Mouse (Mus musculus) intestine, embryonic 15.5 days (tissue): ENCODE measurements around the gene Cep97. TPM values are rescaled to one million over a fixed set of nuclear protein-coding genes. Genes with fewer than 3 reads are reported as not detected.

Experiments used
- ATAC-seq: fragments of 200-750 bp; cut with Nextera tagmentation; 2 replicates; pipeline ENCODE4 v1.8.0; 2017; ENCODE audit warnings: moderate TSS enrichment, moderate library complexity
- H3K27ac ChIP-seq: fragments of 300-500 bp; sonication (generic); 2 replicates; pipeline ENCODE4 v1.5.1; 2015; ENCODE audit warnings: mild to moderate bottlenecking, inconsistent platforms
- H3K27me3 ChIP-seq: fragments of 300-500 bp; sonication (generic); replicated peaks from 2 replicates; pipeline ENCODE4 v1.6.1; 2015; ENCODE audit warnings: inconsistent platforms
- H3K36me3 ChIP-seq: fragments of 300-500 bp; sonication (generic); 2 replicates; pipeline ENCODE4 v1.6.1; 2015; ENCODE audit warnings: inconsistent platforms
- H3K4me1 ChIP-seq: fragments of 300-500 bp; sonication (generic); replicated peaks from 2 replicates; pipeline ENCODE4 v1.6.1; 2015; ENCODE audit warnings: inconsistent platforms
- H3K4me2 ChIP-seq: fragments of 300-500 bp; sonication (generic); replicated peaks from 2 replicates; pipeline ENCODE4 v1.6.1; 2015; ENCODE audit warnings: mild to moderate bottlenecking, inconsistent platforms
- H3K4me3 ChIP-seq: fragments of 300-500 bp; sonication (generic); replicated peaks from 2 replicates; pipeline ENCODE4 v1.5.1; 2015; ENCODE audit warnings: inconsistent platforms
- H3K9ac ChIP-seq: fragments of 300-500 bp; sonication (generic); 2 replicates; pipeline ENCODE4 v1.6.1; 2015; ENCODE audit warnings: inconsistent platforms
- H3K9me3 ChIP-seq: fragments of 300-500 bp; sonication (generic); 2 replicates; pipeline ENCODE4 v1.6.1; 2016; ENCODE audit warnings: inconsistent platforms
- WGBS: fragments of 180-500 bp; shearing (Covaris S2); methylation state at CpG from one replicate; pipeline ENCODE4 v1.1.7; 2015; 5-methylcytosine and 5-hydroxymethylcytosine counted together
- polyA plus RNA-seq: library from polyadenylated mRNA; unstranded; fragments of >200 nt; fragmentation: Nextera tagmentation; extraction: Ambion mirVana; gene quantifications from 2 replicates; pipeline ENCODE4 v1.2.1, GENCODE M21; 2015

Gene Cep97
- polyA plus RNA-seq, 1 experiment from 2014 or later = 6.7 TPM

GRCm38 (mm10) chr16:55894893-55895650, 39.6 kb downstream of the Cep97 start, which contains the start of gene Nxpe3:
Gene Nxpe3 (minus strand): TSS chr16:55895285.
- H3K36me3 ChIP-seq = no peaks in the 10 kb centered on the region
- peak within 1 kb of the TSS; percentile 67 for H3K9ac ChIP-seq
- ATAC-seq = peak; percentile 91
- H3K27me3 ChIP-seq = no peaks in the 10 kb centered on the region
- peaks cover 9% of the 10 kb centered on the region for H3K4me1 ChIP-seq
- peak within 1 kb of the TSS; percentile 84 for H3K4me3 ChIP-seq
- H3K27ac ChIP-seq = peak within 1 kb of the TSS; percentile 75
- peak within 1 kb of the TSS; percentile 88 for H3K4me2 ChIP-seq
- H3K9me3 ChIP-seq = no peaks in the 10 kb centered on the region
- WGBS = under 1% methylated on average over 65 of the region's 74 CpGs

GRCm38 (mm10) chr16:55894536-55894892, 40.1 kb downstream of the Cep97 start:
- ATAC-seq = no peak
- peak overlapping the region; percentile 67 for H3K9ac ChIP-seq
- peak overlapping the region; percentile 75 for H3K27ac ChIP-seq

GRCm38 (mm10) chr16:55893410-55894107, 41.1 kb downstream of the Cep97 start:
- peak; percentile 57 for ATAC-seq
- H3K9me3 ChIP-seq = no peaks in the 10 kb centered on the region
- 0 out of 2 replicates have a peak overlapping the region, but pooled peaks have one; percentile 84 for H3K4me3 ChIP-seq
- no peak overlapping the region for H3K27ac ChIP-seq
- H3K27me3 ChIP-seq = no peaks in the 10 kb centered on the region
- H3K36me3 ChIP-seq = no peaks in the 10 kb centered on the region
- peaks cover 9% of the 10 kb centered on the region for H3K4me1 ChIP-seq
- 62% methylated on average over 8 of the region's 8 CpGs for WGBS
- H3K9ac ChIP-seq = no peak overlapping the region
- H3K4me2 ChIP-seq = peak overlapping the region; percentile 88

More at GRCm38 (mm10) chr16:55894536-55894892, 40.1 kb downstream of the Cep97 start:
- H3K4me3 ChIP-seq = peak overlapping the region; percentile 84
- H3K4me1 ChIP-seq = peaks cover 9% of the 10 kb centered on the region
- 10% methylated on average over 4 of the region's 4 CpGs for WGBS
- no peaks in the 10 kb centered on the region for H3K36me3 ChIP-seq
- H3K9me3 ChIP-seq = no peaks in the 10 kb centered on the region
- H3K27me3 ChIP-seq = no peaks in the 10 kb centered on the region
- H3K4me2 ChIP-seq = peak overlapping the region; percentile 88

- Histone ChIP-seq H3K27me3 (no peaks in the 10 kb centered on the region), H3K36me3 (no peaks in the 10 kb centered on the region), H3K27ac (0 out of 2 replicates have a peak overlapping the region, but pooled peaks have one; percentile 22), H3K9me3 (no peaks in the 10 kb centered on the region), H3K4me3 (no peak overlapping the region), H3K9ac (no peak overlapping the region), H3K4me1 (peaks cover 9% of the 10 kb centered on the region), H3K4me2 (0 out of 2 replicates have a peak overlapping the region, but pooled peaks have one; percentile 88)
- ATAC-seq = no peak
- WGBS = 46% methylated on average over 7 of the region's 7 CpGs
Measured at GRCm38 (mm10) chr16:55892484-55892883, 42.2 kb downstream of the Cep97 start.

GRCm38 (mm10) chr16:55891346-55891745, 43.3 kb downstream of the Cep97 start:
- no peak overlapping the region for H3K4me2 ChIP-seq
- no peak overlapping the region for H3K4me3 ChIP-seq
- no peaks in the 10 kb centered on the region for H3K36me3 ChIP-seq
- peaks cover 9% of the 10 kb centered on the region for H3K4me1 ChIP-seq
- no peaks in the 10 kb centered on the region for H3K27me3 ChIP-seq
- no peaks in the 10 kb centered on the region for H3K9me3 ChIP-seq
- ATAC-seq = no peak
- WGBS = 81% methylated on average over 7 of the region's 7 CpGs
- no peak overlapping the region for H3K27ac ChIP-seq
- no peak overlapping the region for H3K9ac ChIP-seq

- H3K27me3 ChIP-seq = no peaks in the 10 kb centered on the region
- no peak for ATAC-seq
- peaks cover 9% of the 10 kb centered on the region for H3K4me1 ChIP-seq
- no peak overlapping the region for H3K4me2 ChIP-seq
- H3K27ac ChIP-seq = no peak overlapping the region
- H3K9me3 ChIP-seq = no peaks in the 10 kb centered on the region
- no peak overlapping the region for H3K9ac ChIP-seq
- 83% methylated on average over 19 of the region's 19 CpGs for WGBS
- no peaks in the 10 kb centered on the region for H3K36me3 ChIP-seq
- no peak overlapping the region for H3K4me3 ChIP-seq
Measured at GRCm38 (mm10) chr16:55890346-55891136, 44.1 kb downstream of the Cep97 start.

- Histone ChIP-seq H3K9ac (no peak overlapping the region), H3K27ac (no peak overlapping the region), H3K4me2 (no peak overlapping the region), H3K9me3 (no peaks in the 10 kb centered on the region), H3K36me3 (no peaks in the 10 kb centered on the region), H3K4me1 (peaks cover 7% of the 10 kb centered on the region; the same call in 1 of the 2 replicates), H3K4me3 (no peak overlapping the region), H3K27me3 (no peaks in the 10 kb centered on the region)
- ATAC-seq = no peak
- WGBS = 79% methylated on average over 3 of the region's 3 CpGs
Measured at GRCm38 (mm10) chr16:55889451-55889850, 45.2 kb downstream of the Cep97 start.

- no peak for ATAC-seq
- Histone ChIP-seq H3K9ac (no peak overlapping the region), H3K4me3 (no peak overlapping the region), H3K9me3 (no peaks in the 10 kb centered on the region), H3K4me2 (no peak overlapping the region), H3K27ac (no peak overlapping the region), H3K36me3 (no peaks in the 10 kb centered on the region), H3K27me3 (no peaks in the 10 kb centered on the region), H3K4me1 (peaks cover 4% of the 10 kb centered on the region; the same call in 1 of the 2 replicates)
- WGBS = 74% methylated on average over 3 of the region's 3 CpGs
Measured at GRCm38 (mm10) chr16:55888584-55888960, 46.1 kb downstream of the Cep97 start.

GRCm38 (mm10) chr16:55887814-55888583, 46.7 kb downstream of the Cep97 start:
- Histone ChIP-seq H3K4me2 (no peak overlapping the region), H3K9me3 (no peaks in the 10 kb centered on the region), H3K36me3 (no peaks in the 10 kb centered on the region), H3K27me3 (no peaks in the 10 kb centered on the region), H3K9ac (no peak overlapping the region), H3K4me1 (peaks cover 4% of the 10 kb centered on the region; the same call in 1 of the 2 replicates), H3K27ac (no peak overlapping the region), H3K4me3 (no peak overlapping the region)
- 58% methylated on average over 7 of the region's 7 CpGs for WGBS
- ATAC-seq = no peak

GRCm38 (mm10) chr16:55884246-55884645, 50.4 kb downstream of the Cep97 start:
- Histone ChIP-seq H3K4me3 (no peak overlapping the region), H3K27me3 (no peaks in the 10 kb centered on the region), H3K9me3 (no peaks in the 10 kb centered on the region), H3K27ac (no peak overlapping the region), H3K4me2 (no peak overlapping the region), H3K36me3 (no peaks in the 10 kb centered on the region), H3K9ac (no peak overlapping the region), H3K4me1 (no peaks in the 10 kb centered on the region)
- 88% methylated on average over 11 of the region's 11 CpGs for WGBS
- ATAC-seq = no peak

GRCm38 (mm10) chr16:55876025-55876424, 58.6 kb downstream of the Cep97 start:
- ATAC-seq = no peak
- no peak overlapping the region for H3K9ac ChIP-seq

More at GRCm38 (mm10) chr16:55876025-55876424, 58.6 kb downstream of the Cep97 start:
- Histone ChIP-seq H3K9me3 (no peaks in the 10 kb centered on the region), H3K27ac (no peak overlapping the region), H3K4me3 (no peak overlapping the region), H3K4me1 (no peaks in the 10 kb centered on the region), H3K27me3 (no peaks in the 10 kb centered on the region), H3K4me2 (no peak overlapping the region), H3K36me3 (no peaks in the 10 kb centered on the region)
- WGBS = 65% methylated on average over 6 of the region's 6 CpGs
